8 mouse cellular contexts compared by ENCODE assay signal in the genomic region with DNA sequence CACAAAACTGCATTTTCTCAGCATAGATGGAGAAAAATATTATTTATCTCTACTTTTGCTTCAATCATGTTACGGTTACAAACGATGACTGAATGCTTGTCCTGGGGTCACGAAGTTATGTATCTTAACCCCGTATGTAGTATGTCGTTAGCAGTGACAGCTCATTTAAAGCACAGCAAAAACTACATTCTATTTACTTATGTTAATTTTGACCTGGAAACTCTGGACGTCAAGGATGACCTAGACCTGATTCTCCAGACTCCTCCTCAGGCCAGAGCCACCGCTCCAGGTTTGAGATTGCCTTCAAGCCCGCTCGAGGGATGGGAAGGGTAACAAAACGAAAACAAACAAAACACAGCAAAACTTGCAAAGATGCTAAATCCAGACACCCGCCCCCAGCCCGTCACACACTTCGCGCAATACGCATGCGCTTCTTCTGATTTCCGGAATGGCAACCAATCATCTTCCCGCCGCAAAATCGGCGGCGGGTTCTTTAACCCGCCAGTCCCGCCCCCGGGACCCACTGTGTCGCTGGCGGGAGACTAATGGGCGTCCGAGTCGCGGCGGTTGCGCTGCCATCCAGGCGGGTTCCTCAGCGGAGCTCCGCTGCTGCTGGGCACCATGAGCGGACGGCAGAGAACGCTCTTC. TPM values are rescaled to one million over a fixed set of nuclear protein-coding genes. Genes with fewer than 3 reads are reported as not detected.
DNase-seq lines count a peak whose midpoint lies in the region; ATAC-seq lines count a peak whose summit lies in the region.

A gene (plus strand): TSS at position 519 of the 648 bp plus-strand sequence.

- peaks cover 6% of the 10 kb centered on the region; the same call in 1 of the 2 replicates for H3K4me1 ChIP-seq in hindbrain, embryonic 11.5 days (replicated peaks; ENCODE audit: control insufficient read depth, insufficient read depth, low read length)

- H3K27me3 ChIP-seq in hindbrain, embryonic 11.5 days (ENCODE audit: control insufficient read depth, insufficient read depth, low read length) = no peaks in the 10 kb centered on the region

- H3K9me3 ChIP-seq in hindbrain, embryonic 11.5 days (ENCODE audit: control insufficient read depth, low read length) = no peaks in the 10 kb centered on the region

- peak; percentile 93 for DNase-seq in Muller cell, postnatal 12 days (ENCODE audit: inconsistent ontology term)
- peak; percentile 91 for DNase-seq in cerebellum, adult 9-11 months
- DNase-seq in frontal cortex, adult 2 months (ENCODE audit: extremely low spot score in 1 of 2, low spot score in 1 of 2) = peak; percentile 86 to 95
- peak; percentile 95 for DNase-seq in hindbrain, embryonic 11.5 days (ENCODE audit: low spot score)
- DNase-seq in layer of hippocampus, postnatal 10 days (ENCODE audit: low spot score in 2 of 2) = peak; percentile 86 to 91
- DNase-seq in lung, postnatal 10 days = peak; percentile 94
- peak; percentile 87 for DNase-seq in ovary, postnatal 36 days (ENCODE audit: low spot score)
- DNase-seq in thymus, postnatal 25 days = peak; percentile 90

- H3K9ac ChIP-seq in hindbrain, embryonic 11.5 days (ENCODE audit: low read depth, low read length) = peak within 1 kb of the TSS; percentile 74

- WGBS in hindbrain, embryonic 11.5 days = 3% methylated on average over 39 of the region's 39 CpGs

- peak; percentile 29 for ATAC-seq in hindbrain, embryonic 11.5 days (ENCODE audit: low FRiP score)

- H3K4me3 ChIP-seq in hindbrain, embryonic 11.5 days (ENCODE audit: low read depth, low read length) = peak within 1 kb of the TSS; percentile 82

- H3K4me2 ChIP-seq in hindbrain, embryonic 11.5 days (replicated peaks; ENCODE audit: low read depth, low read length) = peak within 1 kb of the TSS; percentile 80

- H3K27ac ChIP-seq in hindbrain, embryonic 11.5 days (ENCODE audit: low read depth, low read length) = peak within 1 kb of the TSS; percentile 70

- no peaks in the 10 kb centered on the region for H3K36me3 ChIP-seq in hindbrain, embryonic 11.5 days (ENCODE audit: control insufficient read depth, insufficient read depth, low read length)

RNA-seq across cellular contexts. Expression of the gene that starts here (rescaled TPM):
- 6.7 and 7.4 TPM in 2 replicates for polyA plus RNA-seq in frontal cortex, adult 2 months (2012; rRNA removed)
- 10.5 and 13.1 TPM in 2 replicates for polyA plus RNA-seq in hindbrain, embryonic 11.5 days (2014; fragmentation: Nextera tagmentation; extraction: Ambion mirVana)
- 10 to 100 TPM; 12.8 to 13.7 TPM for total RNA-seq in layer of hippocampus, postnatal 10 days (2021)

Comparison
In these comparisons a context has a peak if more than half of its experiments do, and no peak if none do; other contexts are left out.
1. Peak in every context shown above with its lines: DNase-seq, ATAC-seq, H3K4me3 ChIP-seq and H3K27ac ChIP-seq.